Mouse (Mus musculus) heart, embryonic 15.5 days (tissue): ENCODE data around the gene Lrp10. TPM values are rescaled to one million over a fixed set of nuclear protein-coding genes. Genes with fewer than 3 reads are reported as not detected.

Experiments
- ATAC-seq: fragments of 200-750 bp; cut with Nextera tagmentation; replicated peaks from 2 replicates; pipeline ENCODE4 v1.8.0; 2017; ENCODE audit warnings: low read depth, moderate TSS enrichment; ENCODE audit not compliant: insufficient number of reproducible peaks, insufficient read depth, low FRiP score
- H3K27ac ChIP-seq: fragments of 300-500 bp; sonication (generic); 2 replicates; pipeline ENCODE4 v1.5.1; 2015; ENCODE audit warnings: mild to moderate bottlenecking, inconsistent platforms
- H3K27me3 ChIP-seq: fragments of 300-500 bp; sonication (generic); 2 replicates; pipeline ENCODE4 v1.6.1; 2015; ENCODE audit warnings: inconsistent platforms
- H3K36me3 ChIP-seq: fragments of 300-500 bp; sonication (generic); 2 replicates; pipeline ENCODE4 v1.6.1; 2015; ENCODE audit warnings: mild to moderate bottlenecking, inconsistent platforms
- H3K4me1 ChIP-seq: fragments of 300-500 bp; sonication (generic); replicated peaks from 2 replicates; pipeline ENCODE4 v1.6.1; 2015; ENCODE audit warnings: inconsistent platforms
- H3K4me2 ChIP-seq: fragments of 300-500 bp; sonication (generic); 2 replicates; pipeline ENCODE4 v1.6.1; 2015; ENCODE audit warnings: inconsistent platforms, mild to moderate bottlenecking, moderate library complexity
- H3K4me3 ChIP-seq: fragments of 300-500 bp; sonication (generic); 2 replicates; pipeline ENCODE4 v1.5.1; 2015; ENCODE audit warnings: mild to moderate bottlenecking, inconsistent platforms
- H3K9ac ChIP-seq: fragments of 300-500 bp; sonication (generic); 2 replicates; pipeline ENCODE4 v1.6.1; 2015; ENCODE audit warnings: mild to moderate bottlenecking, inconsistent platforms
- H3K9me3 ChIP-seq: fragments of 300-500 bp; sonication (generic); replicated peaks from 2 replicates; pipeline ENCODE4 v1.6.1; 2016; ENCODE audit warnings: inconsistent platforms
- WGBS: fragments of 180-500 bp; shearing (Covaris S2); methylation state at CpG from one replicate; pipeline ENCODE4 v1.1.7; 2015; ENCODE audit warnings: mixed read lengths; 5-methylcytosine and 5-hydroxymethylcytosine counted together
- polyA plus RNA-seq: library from polyadenylated mRNA; unstranded; fragments of >200 nt; fragmentation: Nextera tagmentation; extraction: Ambion mirVana; gene quantifications from 2 replicates; pipeline ENCODE4 v1.2.1, GENCODE M21; 2015

Lrp10 gene
- polyA plus RNA-seq, 1 experiment from 2014 or later, result 41.9 TPM

GRCm38 (mm10) chr14:54426689-54427398, 37.1 kb upstream of the Lrp10 start, which contains the start of gene Mrpl52:
TSS of gene Mrpl52 (plus strand) at chr14:54426909.
- Histone ChIP-seq H3K27me3 (no peaks in the 10 kb centered on the region), H3K9me3 (no peaks in the 10 kb centered on the region), H3K4me2 (peak within 1 kb of the TSS; percentile 73), H3K9ac (peak within 1 kb of the TSS; percentile 87), H3K36me3 (0 out of 2 replicates have a peak, but pooled peaks cover 4% of the 10 kb centered on the region), H3K27ac (peak within 1 kb of the TSS; percentile 88), H3K4me3 (peak within 1 kb of the TSS; percentile 92), H3K4me1 (peaks cover 47% of the 10 kb centered on the region)
- peak; percentile 56 for ATAC-seq
- under 1% methylated on average over 48 of the region's 48 CpGs for WGBS

GRCm38 (mm10) chr14:54427696-54428095, 36.2 kb upstream of the Lrp10 start:
- Histone ChIP-seq H3K27ac (no peak overlapping the region), H3K9ac (no peak overlapping the region), H3K4me3 (peak overlapping the region; percentile 92), H3K4me2 (peak overlapping the region; percentile 73), H3K9me3 (no peaks in the 10 kb centered on the region), H3K4me1 (peaks cover 50% of the 10 kb centered on the region), H3K27me3 (no peaks in the 10 kb centered on the region), H3K36me3 (0 out of 2 replicates have a peak, but pooled peaks cover 4% of the 10 kb centered on the region)
- no peak for ATAC-seq
- 92% methylated on average over 7 of the region's 7 CpGs for WGBS

GRCm38 (mm10) chr14:54428421-54428820, 35.5 kb upstream of the Lrp10 start:
- Histone ChIP-seq H3K9me3 (no peaks in the 10 kb centered on the region), H3K27ac (no peak overlapping the region), H3K27me3 (no peaks in the 10 kb centered on the region), H3K4me2 (no peak overlapping the region), H3K9ac (no peak overlapping the region), H3K4me1 (peaks cover 57% of the 10 kb centered on the region), H3K4me3 (no peak overlapping the region), H3K36me3 (0 out of 2 replicates have a peak, but pooled peaks cover 4% of the 10 kb centered on the region)
- 82% methylated on average over 5 of the region's 5 CpGs for WGBS
- no peak for ATAC-seq

- peaks cover 68% of the 10 kb centered on the region for H3K4me1 ChIP-seq
- no peak overlapping the region for H3K4me3 ChIP-seq
- H3K9me3 ChIP-seq, result no peaks in the 10 kb centered on the region
- H3K27ac ChIP-seq, result peak overlapping the region; percentile 96
- H3K27me3 ChIP-seq, result no peaks in the 10 kb centered on the region
- H3K36me3 ChIP-seq, result 0 out of 2 replicates have a peak, but pooled peaks cover 4% of the 10 kb centered on the region
- no peak for ATAC-seq
- 44% methylated on average over 7 of the region's 7 CpGs for WGBS
- H3K4me2 ChIP-seq, result peak overlapping the region; percentile 67
- 0 out of 2 replicates have a peak overlapping the region, but pooled peaks have one; percentile 92 for H3K9ac ChIP-seq
Observed at GRCm38 (mm10) chr14:54429332-54430093, 34.4 kb upstream of the Lrp10 start.

GRCm38 (mm10) chr14:54430406-54431145, 33.4 kb upstream of the Lrp10 start:
- H3K27me3 ChIP-seq, result no peaks in the 10 kb centered on the region
- H3K27ac ChIP-seq, result peak overlapping the region; percentile 96
- H3K4me1 ChIP-seq, result peaks cover 73% of the 10 kb centered on the region
- no peaks in the 10 kb centered on the region for H3K9me3 ChIP-seq
- H3K9ac ChIP-seq, result peak overlapping the region; percentile 92
- H3K4me2 ChIP-seq, result peak overlapping the region; percentile 67
- WGBS, result 4% methylated on average over 18 of the region's 18 CpGs
- no peak for ATAC-seq
- 0 out of 2 replicates have a peak, but pooled peaks cover 4% of the 10 kb centered on the region for H3K36me3 ChIP-seq
- H3K4me3 ChIP-seq, result peak overlapping the region; percentile 74

- peak within 1 kb of the TSS; percentile 67 for H3K4me2 ChIP-seq
- H3K9me3 ChIP-seq, result no peaks in the 10 kb centered on the region
- peaks cover 5% of the 10 kb centered on the region; the same call in 1 of the 2 replicates for H3K36me3 ChIP-seq
- H3K9ac ChIP-seq, result peak within 1 kb of the TSS; percentile 92
- H3K27me3 ChIP-seq, result no peaks in the 10 kb centered on the region
- H3K4me1 ChIP-seq, result peaks cover 67% of the 10 kb centered on the region
- ATAC-seq, result peak; percentile 63
- under 1% methylated on average over 49 of the region's 49 CpGs for WGBS
- peak within 1 kb of the TSS; percentile 96 for H3K27ac ChIP-seq
- H3K4me3 ChIP-seq, result peak within 1 kb of the TSS; percentile 74
Observed at GRCm38 (mm10) chr14:54431334-54432077, 32.4 kb upstream of the Lrp10 start, which contains the start of gene Mmp14. TSS of gene Mmp14 (plus strand) at chr14:54431612.

- Histone ChIP-seq H3K27me3 (no peaks in the 10 kb centered on the region), H3K4me1 (peaks cover 66% of the 10 kb centered on the region), H3K4me3 (peak overlapping the region; percentile 74), H3K4me2 (peak overlapping the region; percentile 67), H3K9me3 (no peaks in the 10 kb centered on the region), H3K36me3 (peaks cover 9% of the 10 kb centered on the region; the same call in 1 of the 2 replicates), H3K27ac (peak overlapping the region; percentile 96), H3K9ac (peak overlapping the region; percentile 92)
- WGBS, result 3% methylated on average over 54 of the region's 54 CpGs
- ATAC-seq, result peak; percentile 27; the same call in 1 of the 2 replicates
Observed at GRCm38 (mm10) chr14:54432078-54432836, 31.7 kb upstream of the Lrp10 start.

- peak overlapping the region; percentile 92 for H3K9ac ChIP-seq
- ATAC-seq, result no peak
- peak overlapping the region; percentile 96 for H3K27ac ChIP-seq
- peak overlapping the region; percentile 67 for H3K4me2 ChIP-seq
- H3K4me1 ChIP-seq, result peaks cover 58% of the 10 kb centered on the region
- H3K9me3 ChIP-seq, result no peaks in the 10 kb centered on the region
- H3K4me3 ChIP-seq, result peak overlapping the region; percentile 74
- WGBS, result 29% methylated on average over 17 of the region's 17 CpGs
- peaks cover 11% of the 10 kb centered on the region for H3K36me3 ChIP-seq
- no peaks in the 10 kb centered on the region for H3K27me3 ChIP-seq
Observed at GRCm38 (mm10) chr14:54432837-54433830, 30.8 kb upstream of the Lrp10 start.

GRCm38 (mm10) chr14:54433941-54434531, 29.9 kb upstream of the Lrp10 start:
- Histone ChIP-seq H3K9me3 (no peaks in the 10 kb centered on the region), H3K27ac (peak overlapping the region; percentile 96), H3K9ac (peak overlapping the region; percentile 92), H3K27me3 (no peaks in the 10 kb centered on the region), H3K4me2 (peak overlapping the region; percentile 67), H3K36me3 (peaks cover 16% of the 10 kb centered on the region), H3K4me1 (peaks cover 51% of the 10 kb centered on the region), H3K4me3 (peak overlapping the region; percentile 74)
- no peak for ATAC-seq
- WGBS, result 47% methylated on average over 12 of the region's 12 CpGs
